Mouse (Mus musculus) common myeloid progenitor, adult 5-6 weeks (primary cell): ENCODE results near the gene Mycl. TPM values are rescaled to one million over a fixed set of nuclear protein-coding genes. Genes with fewer than 3 reads are reported as not detected.

Experiments used
- ATAC-seq: replicated peaks from 2 replicates; pipeline ENCODE4 v1.8.0; 2016; ENCODE audit warnings: low read depth, mild to moderate bottlenecking, moderate TSS enrichment, inconsistent platforms; ENCODE audit not compliant: poor library complexity, severe bottlenecking
- total RNA-seq: library from RNA; stranded (forward); fragments of 200-1000, 187-1606 nt; gene quantifications from 2 replicates; pipeline ENCODE4 v1.2.3, GENCODE M21; 2017

The Mycl gene
- total RNA-seq, 1 experiment from 2014 or later, result 1.5 TPM

DNA sequence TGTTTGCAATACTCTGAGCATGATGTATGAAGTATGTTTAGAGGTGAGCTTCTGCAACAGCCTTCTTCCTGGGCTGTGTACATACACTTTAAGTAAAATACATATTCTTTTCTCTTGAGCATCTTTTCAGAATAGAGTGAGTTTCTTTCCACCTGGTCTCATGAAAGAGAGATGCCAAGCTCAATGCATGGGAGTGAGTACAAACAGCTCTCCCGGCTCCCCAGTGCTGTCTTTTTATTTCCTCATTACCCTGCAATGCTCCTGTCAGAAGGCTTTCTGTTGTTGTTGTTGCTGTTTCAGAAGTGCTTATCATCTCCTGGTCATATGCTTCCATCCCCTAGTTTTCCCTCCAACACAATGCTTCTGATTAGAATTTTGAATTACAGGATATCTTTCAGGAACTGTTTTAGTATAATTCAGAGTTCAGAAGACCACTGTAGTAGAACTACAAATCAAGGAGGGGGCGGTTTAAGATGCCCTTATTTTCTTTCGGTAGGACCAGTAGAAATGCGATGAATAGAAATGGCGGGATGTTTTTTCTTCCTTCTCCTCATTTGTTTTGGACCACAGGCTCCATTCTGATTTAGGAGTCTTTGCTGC is 18.0 kb downstream of the Mycl start:
- no peak for ATAC-seq

GRCm38 (mm10) chr4:123013949-123014406 is 18.5 kb downstream of the Mycl start:
- ATAC-seq, result peak; percentile 63

DNA sequence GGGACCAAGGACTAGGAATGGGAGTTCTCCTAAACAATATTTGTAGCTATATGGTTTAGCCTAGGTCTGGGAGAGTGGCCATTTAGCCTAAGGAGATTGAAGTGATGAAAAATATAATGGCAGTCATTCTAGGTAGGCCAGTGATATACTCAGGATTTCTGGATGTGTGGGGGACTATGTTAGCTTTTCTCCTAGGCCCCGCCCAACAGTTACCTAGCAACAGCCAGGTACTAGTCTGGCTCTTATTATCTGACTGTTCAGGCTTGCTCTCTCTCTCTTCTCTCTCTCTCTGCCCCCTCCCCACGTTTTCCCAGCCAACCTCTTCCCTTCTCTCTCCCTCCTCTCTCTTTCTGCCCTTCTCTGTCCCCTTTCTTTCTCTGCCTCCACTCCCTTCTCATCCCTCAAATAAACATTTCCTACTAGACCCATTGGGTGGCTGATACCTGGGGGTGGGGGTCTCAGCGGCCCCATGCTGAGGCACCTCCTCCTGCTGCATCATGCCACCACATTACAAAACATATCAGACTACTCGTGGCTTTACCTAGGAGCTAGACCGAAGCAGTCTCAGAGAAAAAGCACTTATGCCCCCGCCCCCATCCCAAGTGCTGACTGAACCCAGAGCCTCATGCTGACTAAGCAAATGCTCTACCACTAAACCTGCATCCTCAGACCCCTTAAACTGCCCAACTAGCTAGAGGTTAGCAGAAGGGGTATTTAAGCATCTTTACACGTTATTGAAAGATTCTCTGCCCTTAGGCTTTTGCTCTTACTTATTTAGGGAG is 19.2 kb downstream of the Mycl start:
- no peak for ATAC-seq

GRCm38 (mm10) chr4:123016451-123016957 is 21.1 kb downstream of the Mycl start, which contains the start of gene Trit1:
Gene Trit1 (plus strand): TSS chr4:123016597.
- peak; percentile 88 for ATAC-seq

GRCm38 (mm10) chr4:123021591-123021990 is 26.1 kb downstream of the Mycl start:
- ATAC-seq, result no peak

DNA sequence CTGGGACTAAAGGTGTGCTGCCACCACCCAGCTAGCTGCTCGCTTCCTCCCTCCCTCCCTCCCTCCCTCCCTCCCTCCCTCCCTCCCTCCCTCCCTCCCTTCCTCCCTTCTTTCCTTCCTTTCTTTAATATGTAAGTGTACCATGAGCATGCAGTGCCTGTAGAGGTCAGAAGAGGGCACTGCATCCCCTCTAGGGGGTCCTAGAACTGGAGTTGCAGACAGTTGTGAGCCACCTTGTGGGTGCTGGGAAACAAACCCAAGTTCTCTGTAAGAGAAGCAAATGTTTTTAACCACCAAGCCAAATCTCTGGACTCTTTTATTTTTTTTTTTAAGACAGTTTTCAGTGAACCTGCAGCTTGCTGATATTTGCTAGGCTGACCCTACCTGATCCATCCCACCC is 27.4 kb downstream of the Mycl start:
- no peak for ATAC-seq

- 0 out of 2 replicates have a peak, but pooled peaks have one; percentile 0 for ATAC-seq
Observed at GRCm38 (mm10) chr4:123025418-123025817, 30.0 kb downstream of the Mycl start.

DNA sequence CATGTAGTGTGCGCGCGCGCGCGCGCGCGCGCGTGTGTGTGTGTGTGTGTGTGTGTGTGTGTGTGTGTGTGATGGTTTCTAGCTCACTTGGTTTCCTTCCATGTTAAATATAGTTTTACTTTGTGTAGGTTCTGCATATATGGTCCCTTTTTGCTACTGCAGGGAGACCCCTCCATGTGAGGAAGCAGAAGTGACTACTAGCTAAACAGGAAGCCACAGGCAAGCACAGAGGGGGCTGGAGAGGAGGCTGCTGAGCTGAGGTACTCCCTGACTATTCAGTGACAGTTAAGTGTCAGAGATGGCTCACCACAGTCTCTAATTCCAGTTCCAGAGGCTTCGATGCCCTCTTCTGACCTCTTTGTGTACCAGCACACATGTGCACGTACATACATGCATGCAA is 30.7 kb downstream of the Mycl start:
- peak; percentile 99 for ATAC-seq

- peak; percentile 70 for ATAC-seq
Observed at GRCm38 (mm10) chr4:123026597-123026996, 31.1 kb downstream of the Mycl start.

DNA sequence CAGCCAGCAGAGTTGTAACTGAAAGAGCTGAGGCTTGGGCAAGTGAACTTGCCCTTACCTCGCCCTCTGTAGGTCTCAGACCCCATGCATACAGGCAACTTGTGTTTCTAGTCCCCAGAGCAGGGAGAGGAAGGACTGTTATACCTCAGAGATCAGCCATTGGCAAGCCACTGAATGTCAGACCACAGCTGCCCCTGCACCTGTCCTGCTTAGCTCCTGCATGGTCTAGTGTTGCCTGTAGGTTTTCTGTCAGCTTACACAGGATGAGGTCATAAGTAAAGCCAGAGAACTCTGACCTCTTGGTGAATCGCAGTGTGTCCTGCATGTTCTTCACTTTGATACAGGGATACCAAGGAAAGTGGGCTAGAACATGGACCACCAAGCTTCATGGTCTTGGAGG is 39.4 kb downstream of the Mycl start:
- no peak for ATAC-seq

DNA sequence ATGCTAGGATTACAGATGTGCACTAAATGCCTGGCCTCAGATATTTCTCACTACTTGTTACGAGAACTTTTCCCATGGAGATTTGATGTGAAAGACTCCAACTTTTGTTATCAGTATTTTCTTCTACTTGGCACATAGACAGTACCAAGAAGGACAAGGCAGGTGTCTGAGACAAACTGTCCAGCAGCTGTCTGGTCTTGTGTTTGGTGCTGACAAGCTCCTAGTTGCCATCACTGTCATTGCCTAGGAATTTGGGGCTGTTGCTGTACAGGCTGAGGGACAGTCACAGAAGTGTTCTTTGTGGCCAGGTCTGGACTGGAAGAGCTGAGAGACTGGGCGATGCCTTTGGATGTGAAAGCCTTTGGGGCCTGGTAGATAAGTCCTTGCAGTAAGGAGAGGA is 40.2 kb downstream of the Mycl start:
- no peak for ATAC-seq

- ATAC-seq, result no peak
Observed at GRCm38 (mm10) chr4:123036710-123037109, 41.3 kb downstream of the Mycl start.

DNA sequence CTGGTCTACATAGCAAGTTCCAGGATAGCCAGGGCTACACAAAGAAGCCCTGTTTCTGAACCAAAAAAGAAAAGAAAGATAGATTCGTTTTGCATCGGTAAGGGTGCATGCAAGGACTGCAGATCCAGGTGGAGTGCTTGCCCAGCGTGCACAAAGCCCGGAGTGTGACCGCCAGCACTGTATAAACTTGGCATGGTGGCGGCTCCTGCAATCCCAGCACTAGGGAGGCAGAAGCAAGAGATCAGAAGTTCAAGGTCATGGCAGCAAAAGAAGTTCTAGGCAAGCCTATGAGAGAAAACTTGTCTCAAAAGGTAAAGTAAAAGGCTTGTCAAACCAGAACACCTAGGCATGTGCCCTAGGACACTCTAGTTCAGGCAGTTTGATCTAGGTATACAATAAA is 45.7 kb downstream of the Mycl start:
- ATAC-seq, result no peak

GRCm38 (mm10) chr4:123043858-123044257 is 48.4 kb downstream of the Mycl start:
- no peak for ATAC-seq

GRCm38 (mm10) chr4:123044842-123045241 is 49.4 kb downstream of the Mycl start:
- no peak for ATAC-seq

- no peak for ATAC-seq
Observed at GRCm38 (mm10) chr4:123046300-123046699, 50.8 kb downstream of the Mycl start.

DNA sequence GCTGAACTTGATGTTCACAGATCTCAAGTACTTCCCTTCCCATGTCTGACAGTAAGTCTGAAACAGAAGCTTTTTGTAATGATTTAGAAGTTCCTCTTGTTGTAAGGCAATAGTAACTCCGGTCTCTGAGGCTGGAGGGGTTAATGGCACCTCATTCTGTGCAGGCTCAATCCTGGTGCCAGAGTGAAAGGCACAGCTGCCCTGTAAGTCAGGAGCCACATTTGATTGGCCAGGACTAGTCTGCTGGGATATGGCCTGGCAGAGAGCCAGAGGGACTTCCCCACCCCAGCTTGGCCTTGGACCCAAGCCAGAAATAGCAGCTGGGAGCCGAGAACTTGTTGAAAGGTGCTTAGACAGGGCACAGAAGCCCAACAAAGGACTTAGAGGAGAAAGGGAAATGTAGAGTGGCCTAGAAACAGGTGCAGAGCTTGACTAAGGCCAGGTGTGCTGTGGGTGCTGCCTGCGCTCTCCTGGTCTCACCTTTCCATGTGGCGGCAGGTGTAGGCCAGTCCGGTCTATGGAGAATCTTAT is 55.3 kb downstream of the Mycl start:
- ATAC-seq, result peak; percentile 79
